Mouse (Mus musculus): ENCODE data around the gene Ralgps2. TPM values are rescaled to one million over a fixed set of nuclear protein-coding genes. Genes with fewer than 3 reads are reported as not detected.

The Ralgps2 gene
- total RNA-seq (2015; ENCODE audit: low replicate concordance) (8.3 and 20.1 TPM in 2 replicates), total RNA-seq (2017; ENCODE audit: low replicate concordance) (3.9 and 18.2 TPM in 2 replicates)

- ATAC-seq (replicated peaks; ENCODE audit: low FRiP score, poor library complexity, severe bottlenecking), result no peak
These were observed at the start of gene Ralgps2 for GRCm38 (mm10) chr1:156939251-156940141. Ralgps2 (minus strand) TSS chr1:156939626.

DNA sequence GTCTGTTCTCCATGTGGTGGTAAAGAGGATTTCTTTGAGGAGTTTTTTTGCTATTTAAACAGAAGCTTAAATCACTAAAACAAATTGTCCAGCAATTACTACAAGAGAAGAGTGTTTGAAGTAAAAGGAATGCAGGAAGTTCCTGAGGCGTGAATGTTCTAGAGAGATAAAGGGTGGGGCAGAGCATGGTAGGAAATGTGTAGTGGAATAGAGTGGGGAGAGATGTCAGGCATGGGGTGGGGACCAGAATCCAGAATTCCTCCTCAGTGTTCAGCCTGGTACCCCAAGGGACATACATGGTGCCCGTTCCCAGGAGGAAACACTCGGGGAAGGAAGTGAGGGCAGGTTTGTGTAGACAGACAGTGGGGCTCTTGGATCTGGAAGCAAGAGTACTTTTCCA, 48.1 kb upstream of the Ralgps2 start:
- ATAC-seq (replicated peaks; ENCODE audit: low FRiP score, poor library complexity, severe bottlenecking), result no peak

DNA sequence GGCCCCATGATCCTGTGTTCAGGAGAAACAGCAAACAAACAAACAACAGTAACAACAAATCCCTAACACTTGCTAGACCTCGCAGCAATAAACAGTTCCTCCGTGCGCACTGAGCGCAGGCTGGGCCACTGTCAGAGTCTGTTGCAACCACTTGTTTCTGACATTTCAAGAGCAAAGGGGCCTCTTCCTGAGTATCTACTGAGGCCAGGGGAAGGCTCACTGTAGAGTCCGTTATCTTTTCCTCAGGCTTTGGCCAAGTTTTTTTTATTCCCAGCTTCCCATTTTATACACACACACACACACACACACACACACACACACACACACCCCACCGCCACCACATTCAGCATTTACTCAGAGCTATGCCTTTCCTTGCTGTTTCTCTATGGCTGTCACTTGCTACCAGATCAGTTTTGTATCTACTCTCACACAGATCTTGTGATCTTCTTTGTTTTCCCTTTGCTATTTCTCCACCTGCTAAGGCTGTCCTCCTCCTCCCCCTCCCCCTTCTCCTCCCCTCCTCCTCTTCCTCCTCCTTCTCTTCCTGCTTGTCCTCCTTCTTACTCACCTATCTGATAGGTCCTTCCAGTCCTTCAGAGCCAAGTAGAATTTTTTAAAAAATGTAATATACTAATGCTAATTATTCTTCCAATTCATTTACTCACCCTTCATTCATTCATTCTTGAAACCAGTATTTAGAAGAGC, 47.4 kb upstream of the Ralgps2 start:
- no peak for ATAC-seq (replicated peaks; ENCODE audit: low FRiP score, poor library complexity, severe bottlenecking)

GRCm38 (mm10) chr1:156985657-156986640, 46.5 kb upstream of the Ralgps2 start:
- ATAC-seq (replicated peaks; ENCODE audit: low FRiP score, poor library complexity, severe bottlenecking), result no peak

DNA sequence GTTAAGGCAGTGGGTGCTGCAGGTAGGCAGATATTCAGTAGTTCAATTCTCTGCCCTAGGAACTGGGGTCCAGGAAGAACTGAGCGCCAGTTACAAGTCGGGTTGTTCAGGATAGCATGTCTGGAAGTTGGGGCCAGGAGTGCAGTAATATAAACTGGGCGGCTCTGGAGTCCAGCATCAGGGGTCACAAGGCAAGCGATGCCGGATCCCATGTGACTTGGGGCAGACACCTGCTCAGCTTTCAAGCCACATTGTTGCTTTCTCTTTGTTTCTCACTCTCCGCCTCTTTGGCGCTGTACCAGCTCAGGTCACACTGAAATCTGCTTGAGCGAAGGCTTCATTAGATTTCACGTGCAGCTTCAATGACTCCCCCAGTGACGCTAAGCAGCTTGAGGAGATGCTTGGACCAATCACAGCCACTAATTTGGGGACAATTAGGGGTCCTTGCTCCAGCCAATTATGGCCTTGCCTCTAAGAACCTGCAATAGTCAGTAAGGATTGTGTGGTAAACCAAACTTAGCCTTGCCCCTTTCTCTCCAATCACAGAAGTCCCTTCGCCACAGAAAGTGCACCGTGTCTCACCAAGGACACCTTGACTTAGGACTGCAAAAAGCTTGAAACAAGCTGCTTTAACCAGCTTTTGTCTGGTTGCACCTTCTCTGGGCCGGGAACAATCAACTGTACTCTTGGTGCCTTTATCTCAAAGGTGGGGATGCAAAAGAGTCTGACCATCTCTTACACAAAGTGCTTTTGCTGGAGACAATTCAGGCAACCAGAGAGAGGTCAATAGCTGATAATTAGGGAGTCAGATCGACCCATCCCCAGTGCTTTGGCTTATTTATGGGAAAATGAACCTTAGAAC, 43.8 kb upstream of the Ralgps2 start:
- no peak for ATAC-seq (replicated peaks; ENCODE audit: low FRiP score, poor library complexity, severe bottlenecking)

- no peak for ATAC-seq (replicated peaks; ENCODE audit: low FRiP score, poor library complexity, severe bottlenecking)
These were observed 42.5 kb upstream of the Ralgps2 start for GRCm38 (mm10) chr1:156981975-156982374.

DNA sequence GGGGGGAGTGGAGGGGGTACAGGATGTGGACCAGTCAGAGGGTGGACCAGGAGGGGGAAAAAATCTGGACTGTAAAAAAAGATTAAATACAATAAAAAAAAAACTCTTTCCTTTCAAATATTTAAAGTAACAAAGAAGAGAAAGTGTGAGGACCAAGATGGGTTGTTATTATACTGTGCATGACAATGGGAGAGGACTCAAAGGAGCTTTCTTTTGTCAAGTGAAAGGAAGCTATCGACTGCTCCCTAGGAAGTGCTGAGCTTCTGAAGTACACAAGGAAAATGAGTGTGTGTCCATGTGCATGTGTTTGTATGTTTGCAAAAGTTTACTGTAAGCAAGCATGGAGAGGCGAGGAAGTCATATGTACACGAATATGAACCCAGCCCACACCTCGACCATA, 40.3 kb upstream of the Ralgps2 start:
- no peak for ATAC-seq (replicated peaks; ENCODE audit: low FRiP score, poor library complexity, severe bottlenecking)

DNA sequence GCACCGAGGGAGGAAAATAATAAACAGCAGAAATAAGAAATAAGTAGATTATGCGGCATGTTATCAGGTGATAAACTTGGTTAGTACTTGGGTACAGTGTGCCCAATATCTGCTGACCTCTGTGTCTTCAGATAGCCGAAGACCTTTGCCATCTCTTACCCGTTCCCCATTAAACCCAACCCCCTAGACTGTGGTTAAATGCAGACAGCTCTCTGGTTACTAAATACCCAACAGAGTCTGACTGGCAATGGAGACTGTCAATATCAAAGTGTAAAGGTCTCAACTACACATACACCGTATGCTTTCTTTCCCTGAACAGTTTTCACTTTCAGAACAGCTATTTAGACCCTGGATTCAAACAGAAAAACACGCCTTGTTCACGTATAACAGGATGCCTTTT, 39.2 kb upstream of the Ralgps2 start:
- no peak for ATAC-seq (replicated peaks; ENCODE audit: low FRiP score, poor library complexity, severe bottlenecking)

- no peak for ATAC-seq (replicated peaks; ENCODE audit: low FRiP score, poor library complexity, severe bottlenecking)
These were observed 34.4 kb upstream of the Ralgps2 start for GRCm38 (mm10) chr1:156973857-156974256.

- ATAC-seq (replicated peaks; ENCODE audit: low FRiP score, poor library complexity, severe bottlenecking), result no peak
These were observed 33.0 kb upstream of the Ralgps2 start for GRCm38 (mm10) chr1:156972391-156972790.

DNA sequence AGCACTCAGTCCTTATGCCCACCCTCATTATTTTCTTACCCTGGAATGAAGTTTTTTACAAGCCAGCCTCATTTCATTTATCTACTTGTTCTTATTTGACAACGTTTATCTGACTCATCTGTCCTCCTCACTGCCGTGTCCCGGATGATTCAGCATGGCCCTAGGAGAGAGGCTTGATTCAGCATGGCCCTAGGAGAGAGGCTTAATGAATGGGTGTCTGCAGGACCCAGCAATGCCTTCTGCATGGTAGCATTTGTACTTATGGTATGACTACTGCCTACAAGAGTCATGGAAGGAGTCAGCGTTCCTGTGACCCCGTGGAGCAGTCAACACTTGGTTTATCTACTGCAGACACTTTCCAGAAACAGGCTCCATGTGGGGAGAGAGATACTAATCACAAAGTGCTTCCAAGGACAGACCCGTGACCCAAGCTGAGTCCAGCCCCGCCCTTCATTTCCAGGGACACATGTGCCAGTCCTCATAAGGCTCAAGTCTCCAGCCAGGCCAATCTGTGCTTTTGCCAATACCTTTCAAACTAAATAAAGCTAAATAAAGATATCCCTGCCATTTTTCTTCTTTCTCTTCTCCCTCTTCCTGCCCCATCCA, 31.9 kb upstream of the Ralgps2 start:
- no peak for ATAC-seq (replicated peaks; ENCODE audit: low FRiP score, poor library complexity, severe bottlenecking)

DNA sequence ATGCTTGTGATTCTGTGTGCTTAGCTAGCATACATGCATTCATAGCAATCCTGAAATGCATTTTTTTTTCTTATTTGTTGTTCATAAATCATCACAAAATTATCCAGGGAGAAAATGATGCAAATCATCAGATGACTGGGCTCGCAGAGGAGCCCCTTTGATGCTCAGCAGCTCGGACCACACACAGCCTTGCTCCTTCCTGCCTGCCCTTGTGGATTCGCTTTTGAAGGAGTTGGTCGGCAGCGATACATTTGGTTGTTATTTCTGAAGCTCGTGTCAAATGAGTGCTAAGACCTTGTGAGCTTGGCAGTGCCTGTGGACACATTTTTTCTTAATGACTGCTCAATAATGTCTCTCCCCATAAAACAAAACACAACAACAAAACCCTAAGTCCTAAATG, 31.2 kb upstream of the Ralgps2 start:
- ATAC-seq (replicated peaks; ENCODE audit: low FRiP score, poor library complexity, severe bottlenecking), result no peak

DNA sequence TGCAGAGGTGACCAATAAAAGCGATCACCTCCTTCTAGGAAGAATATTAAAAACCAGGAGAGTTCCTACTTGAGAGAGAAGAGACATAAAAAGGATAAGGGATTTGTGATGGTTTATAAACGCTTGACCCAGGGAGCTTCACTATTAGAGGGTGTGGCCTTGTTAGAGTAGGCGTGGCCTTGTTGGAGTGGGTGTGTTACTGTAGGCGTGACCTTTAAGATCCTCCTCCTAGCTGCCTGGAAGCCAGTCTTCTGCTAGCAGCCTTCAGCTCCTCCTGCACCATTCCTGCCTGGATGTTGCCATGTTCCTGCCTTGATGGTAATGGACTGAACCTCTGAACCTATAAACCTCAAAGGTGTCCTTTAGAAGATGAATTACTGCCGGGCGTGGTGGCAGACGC, 28.7 kb upstream of the Ralgps2 start:
- ATAC-seq (replicated peaks; ENCODE audit: low FRiP score, poor library complexity, severe bottlenecking), result no peak

DNA sequence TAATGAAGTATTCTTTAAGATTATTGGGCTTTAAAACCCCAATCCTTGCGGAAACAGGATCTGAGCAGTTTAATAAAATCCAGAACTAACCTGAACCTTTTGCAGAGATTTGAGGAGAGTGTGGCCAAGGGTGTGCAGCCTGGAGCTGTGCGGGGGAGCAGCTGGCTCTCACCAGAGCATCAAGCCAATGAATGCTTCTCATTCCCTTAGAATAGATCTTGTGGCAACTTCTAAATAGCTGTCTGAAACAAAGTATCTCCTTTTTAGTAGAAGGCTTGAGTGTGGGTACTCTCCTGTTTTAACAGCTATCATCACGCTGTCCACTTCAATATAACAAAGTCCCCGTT, 25.1 kb upstream of the Ralgps2 start:
- no peak for ATAC-seq (replicated peaks; ENCODE audit: low FRiP score, poor library complexity, severe bottlenecking)

- no peak for ATAC-seq (replicated peaks; ENCODE audit: low FRiP score, poor library complexity, severe bottlenecking)
These were observed 24.6 kb upstream of the Ralgps2 start for GRCm38 (mm10) chr1:156963871-156964585.

GRCm38 (mm10) chr1:156961481-156962265, 22.2 kb upstream of the Ralgps2 start:
- ATAC-seq (replicated peaks; ENCODE audit: low FRiP score, poor library complexity, severe bottlenecking), result no peak

DNA sequence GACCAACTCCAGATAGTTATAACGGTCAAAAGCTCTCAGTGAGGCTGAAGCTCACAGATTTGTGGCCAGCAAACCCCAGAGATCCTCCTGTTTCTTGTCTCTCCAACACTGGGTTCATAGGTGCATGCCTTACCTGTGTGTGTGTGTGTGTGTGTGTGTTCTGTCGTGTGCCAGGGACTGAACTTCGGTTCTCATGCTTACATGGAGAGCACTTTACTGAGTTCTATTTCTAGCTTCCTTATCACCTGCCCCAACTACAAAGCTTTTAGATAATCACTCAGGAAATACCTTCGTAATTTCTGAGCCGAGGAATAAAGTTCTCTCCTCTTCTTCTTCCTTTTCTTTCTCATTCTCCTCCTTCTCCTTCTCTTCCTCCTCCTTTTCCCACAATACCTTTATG, 19.6 kb upstream of the Ralgps2 start:
- no peak for ATAC-seq (replicated peaks; ENCODE audit: low FRiP score, poor library complexity, severe bottlenecking)

Data from erythroid progenitor cell, adult 5-6 weeks (primary cell).